Mouse (Mus musculus) bone marrow macrophage, adult 2 months (primary cell): Measurements from ENCODE around the gene Garnl3.

Source experiments
- CTCF ChIP-seq: IDR thresholded peaks from 2 replicates; pipeline ENCODE4 v1.5.1; 2012; ENCODE audit warnings: low read depth, mild to moderate bottlenecking, low read length, moderate library complexity
- POLR2A ChIP-seq: IDR thresholded peaks from 2 replicates; pipeline ENCODE4 v1.6.1; 2012; ENCODE audit warnings: mild to moderate bottlenecking, low read depth, low read length, borderline replicate concordance

GRCm38 (mm10) chr2:33037429-33037828, 94.0 kb downstream of the Garnl3 start:
- TF ChIP-seq CTCF: no peak
- no peak for TF ChIP-seq POLR2A
